Mouse (Mus musculus) olfactory bulb, adult 2 months (tissue): ENCODE results near the gene Atp23.

Experiments
- CTCF ChIP-seq: fragments of 200-500 bp; IDR thresholded peaks from 2 replicates; pipeline ENCODE4 v1.5.1; 2012; ENCODE audit warnings: low read depth, mild to moderate bottlenecking, low read length, moderate library complexity; ENCODE audit not compliant: insufficient read depth
- POLR2A ChIP-seq: fragments of 200-500 bp; IDR thresholded peaks from 2 replicates; pipeline ENCODE4 v1.6.1; 2012; ENCODE audit warnings: mild to moderate bottlenecking, low read depth, low read length, moderate library complexity; ENCODE audit not compliant: insufficient read depth

- TF ChIP-seq CTCF = no peak
- TF ChIP-seq POLR2A = no peak; the same call in 1 of the 2 replicates
Observed at GRCm38 (mm10) chr10:126928819-126929206, 27.7 kb upstream of the Atp23 start.
